Mouse (Mus musculus): ENCODE measurements around the gene Cend1.

Gene Cend1

GRCm38 (mm10) chr7:141394158-141394557, 35.1 kb downstream of the Cend1 start:
- in situ Hi-C loops (cut with MboI; ENCODE audit: low sequenced_read_pairs), result no loop called here

GRCm38 (mm10) chr7:141392552-141393222, 36.6 kb downstream of the Cend1 start:
- in situ Hi-C loops (cut with MboI; ENCODE audit: low sequenced_read_pairs), result no loop called here

GRCm38 (mm10) chr7:141391625-141392551, 37.4 kb downstream of the Cend1 start, which contains the start of gene Taldo1:
Taldo1 (plus strand) TSS chr7:141392199.
- in situ Hi-C loops (cut with MboI; ENCODE audit: low sequenced_read_pairs), result no loop called here

- in situ Hi-C loops (cut with MboI; ENCODE audit: low sequenced_read_pairs), result no loop called here
Measured at GRCm38 (mm10) chr7:141390326-141391259, 38.7 kb downstream of the Cend1 start.

GRCm38 (mm10) chr7:141388487-141389109, 40.7 kb downstream of the Cend1 start:
- in situ Hi-C loops (cut with MboI; ENCODE audit: low sequenced_read_pairs), result no loop called here

- in situ Hi-C loops (cut with MboI; ENCODE audit: low sequenced_read_pairs), result no loop called here
Measured at GRCm38 (mm10) chr7:141387807-141388486, 41.3 kb downstream of the Cend1 start.

GRCm38 (mm10) chr7:141381068-141381835, 48.0 kb downstream of the Cend1 start:
- in situ Hi-C loops (cut with MboI; ENCODE audit: low sequenced_read_pairs), result no loop called here

GRCm38 (mm10) chr7:141379584-141379983, 49.7 kb downstream of the Cend1 start:
- in situ Hi-C loops (cut with MboI; ENCODE audit: low sequenced_read_pairs), result no loop called here
